Comparison of ENCODE assay signal across 32 mouse cellular contexts in the genomic region with DNA sequence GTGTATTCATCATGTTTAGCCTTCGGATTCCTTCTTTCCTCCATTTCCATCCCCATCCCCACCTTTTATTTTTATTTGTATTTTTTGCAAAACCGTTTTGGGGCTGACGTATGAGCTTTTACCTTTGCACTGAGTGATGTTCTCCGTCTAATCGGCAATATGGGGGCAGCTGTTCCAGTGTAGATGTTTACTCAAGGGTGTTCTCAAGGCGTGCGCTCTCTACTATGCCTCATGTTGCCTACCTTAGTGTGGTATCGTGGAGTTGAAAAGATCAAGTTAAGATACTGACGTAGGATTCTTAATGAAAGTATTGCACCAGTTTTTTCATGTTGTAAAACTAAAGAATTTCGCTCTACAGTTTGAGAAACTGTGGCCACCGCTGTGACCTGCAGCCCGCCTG. TPM values are rescaled to one million over a fixed set of nuclear protein-coding genes. Genes with fewer than 3 reads are reported as not detected.
"Had no signal": no experiment of that assay in that cellular context is flagged by ENCODE, and none has a peak within 500 bp of the region (broad histone marks: within the 10 kb centered on the region; RNA-seq: fewer than 3 reads in every experiment).

No protein-coding gene starts in this region.

- ATAC-seq: forebrain, embryonic 13.5 days; forebrain, embryonic 14.5 days; forebrain, embryonic 15.5 days; forebrain, embryonic 16.5 days; forebrain, postnatal 0 days had no signal

- H3K4me2 ChIP-seq: embryonic facial prominence, embryonic 12.5 days; embryonic facial prominence, embryonic 13.5 days; embryonic facial prominence, embryonic 15.5 days; forebrain, embryonic 12.5 days; forebrain, embryonic 13.5 days; forebrain, embryonic 15.5 days had no signal

- DNase-seq: cerebellum, adult 18-20 months; cerebellum, adult 2 months; cerebellum, adult 8-10 months; cerebellum, adult 9-10 months; cerebellum, adult 9-11 months; cerebellum, postnatal 14 days; cerebellum, postnatal 25 days; cerebellum, postnatal 36 days; embryo, embryonic 11 days; forebrain, postnatal 0 days; gastrocnemius, adult 2 months; gastrocnemius, postnatal 10 days; gastrocnemius, postnatal 14 days; gastrocnemius, postnatal 25 days; gastrocnemius, postnatal 36 days; heart, adult 18-20 months had no signal

- H3K4me3 ChIP-seq: embryonic facial prominence, embryonic 10.5 days; embryonic facial prominence, embryonic 12.5 days; embryonic facial prominence, embryonic 13.5 days; embryonic facial prominence, embryonic 15.5 days; erythroblast, embryonic 14.5 days; forebrain, embryonic 10.5 days; forebrain, embryonic 12.5 days; forebrain, embryonic 13.5 days; forebrain, embryonic 15.5 days; gastrocnemius, adult 2 months had no signal

- H3K4me1 ChIP-seq: embryonic facial prominence, embryonic 10.5 days; embryonic facial prominence, embryonic 12.5 days; embryonic facial prominence, embryonic 13.5 days; embryonic facial prominence, embryonic 15.5 days; forebrain, embryonic 10.5 days; forebrain, embryonic 12.5 days; forebrain, embryonic 13.5 days; forebrain, embryonic 15.5 days had no signal

- H3K27ac ChIP-seq: embryonic facial prominence, embryonic 10.5 days; embryonic facial prominence, embryonic 12.5 days; embryonic facial prominence, embryonic 13.5 days; embryonic facial prominence, embryonic 15.5 days; forebrain, embryonic 10.5 days; forebrain, embryonic 12.5 days; forebrain, embryonic 13.5 days; forebrain, embryonic 15.5 days; gastrocnemius, adult 2 months had no signal

- H3K27me3 ChIP-seq: embryonic facial prominence, embryonic 12.5 days; embryonic facial prominence, embryonic 13.5 days; embryonic facial prominence, embryonic 15.5 days; forebrain, embryonic 12.5 days; forebrain, embryonic 13.5 days; forebrain, embryonic 15.5 days had no signal

- H3K9me3 ChIP-seq: embryonic facial prominence, embryonic 10.5 days; embryonic facial prominence, embryonic 12.5 days; embryonic facial prominence, embryonic 13.5 days; embryonic facial prominence, embryonic 15.5 days; forebrain, embryonic 10.5 days; forebrain, embryonic 12.5 days; forebrain, embryonic 13.5 days; forebrain, embryonic 15.5 days had no signal

- H3K9ac ChIP-seq: embryonic facial prominence, embryonic 12.5 days; embryonic facial prominence, embryonic 13.5 days; embryonic facial prominence, embryonic 15.5 days; forebrain, embryonic 12.5 days; forebrain, embryonic 13.5 days; forebrain, embryonic 15.5 days; forebrain, postnatal 0 days had no signal

RNA-seq across cellular contexts. Expression of gene Slc5a11, which starts 21.4 kb away (rescaled TPM):
- total RNA-seq: gastrocnemius, adult 18-20 months; gastrocnemius, adult 2 months; gastrocnemius, adult 8-10 months; gastrocnemius, postnatal 10 days; gastrocnemius, postnatal 14 days; gastrocnemius, postnatal 25 days; gastrocnemius, postnatal 36 days; gastrocnemius, postnatal 4 days; heart, adult 18-20 months had no signal
- polyA plus RNA-seq: embryonic facial prominence, embryonic 11.5 days; embryonic facial prominence, embryonic 13.5 days; erythroblast, embryonic 14.5 days; forebrain, embryonic 10.5 days; forebrain, embryonic 11.5 days; forebrain, embryonic 13.5 days had no signal
